Mouse (Mus musculus) ES-CJ7 (cell line): ENCODE measurements around the gene Myog.

ENCODE experiments used
- DNase-seq: peaks from one replicate; pipeline ENCODE4 v3.0.0; 2011; ENCODE audit warnings: low read depth, low spot score

The Myog gene

GRCm38 (mm10) chr1:134283108-134283507 lies 6.7 kb upstream of the Myog start:
- DNase-seq = no peak

GRCm38 (mm10) chr1:134285458-134286120 lies 4.2 kb upstream of the Myog start:
- no peak for DNase-seq

- no peak for DNase-seq
These were observed 1.6 kb upstream of the Myog start for GRCm38 (mm10) chr1:134288239-134288638.

GRCm38 (mm10) chr1:134290300-134290699 lies 511 bp downstream of the Myog start:
- no peak for DNase-seq

- peak; percentile 81 for DNase-seq
These were observed 1.1 kb downstream of the Myog start for GRCm38 (mm10) chr1:134290909-134291308.

GRCm38 (mm10) chr1:134291555-134291954 lies 1.8 kb downstream of the Myog start:
- DNase-seq = no peak

- DNase-seq = no peak
These were observed 2.3 kb downstream of the Myog start for GRCm38 (mm10) chr1:134292073-134292472.

- no peak for DNase-seq
These were observed 2.8 kb downstream of the Myog start for GRCm38 (mm10) chr1:134292601-134293000.

- no peak for DNase-seq
These were observed 3.5 kb downstream of the Myog start for GRCm38 (mm10) chr1:134293276-134293675.

- DNase-seq = no peak
These were observed 4.2 kb downstream of the Myog start for GRCm38 (mm10) chr1:134293738-134294604.

GRCm38 (mm10) chr1:134297265-134297664 lies 7.5 kb downstream of the Myog start:
- DNase-seq = no peak

- peak; percentile 36 for DNase-seq
These were observed 9.0 kb downstream of the Myog start for GRCm38 (mm10) chr1:134298636-134299411.

- no peak for DNase-seq
These were observed 12.9 kb downstream of the Myog start for GRCm38 (mm10) chr1:134302568-134303238.

GRCm38 (mm10) chr1:134304940-134305339 lies 15.2 kb downstream of the Myog start:
- DNase-seq = no peak

- no peak for DNase-seq
These were observed 17.6 kb downstream of the Myog start for GRCm38 (mm10) chr1:134307409-134307808.

GRCm38 (mm10) chr1:134310291-134310690 lies 20.5 kb downstream of the Myog start:
- no peak for DNase-seq

- DNase-seq = no peak
These were observed 20.9 kb downstream of the Myog start for GRCm38 (mm10) chr1:134310729-134311128.

- no peak for DNase-seq
These were observed 22.0 kb downstream of the Myog start for GRCm38 (mm10) chr1:134311760-134312159.

GRCm38 (mm10) chr1:134315181-134315580 lies 25.4 kb downstream of the Myog start:
- no peak for DNase-seq

- DNase-seq = no peak
These were observed 26.6 kb downstream of the Myog start for GRCm38 (mm10) chr1:134316361-134316760.

GRCm38 (mm10) chr1:134318261-134318660 lies 28.5 kb downstream of the Myog start:
- no peak for DNase-seq
